Mouse (Mus musculus) E14TG2a.4 (cell line): ENCODE data around the gene Ezr.
A peak's percentile ranks its signal among the peaks of the same experiment; 100 is the strongest.
"Not testable (repeated sequence)": the region's sequence is repeated elsewhere in the genome, so short reads cannot be mapped to it uniquely, and the experiment has no call there.

Source experiments
- H3K27me3 ChIP-seq: 2 replicates; pipeline ENCODE4 v1.6.1; 2014; ENCODE audit warnings: low read length, control low read depth; ENCODE audit not compliant: insufficient read depth
- H3K36me3 ChIP-seq: 2 replicates; pipeline ENCODE4 v1.6.1; 2014; ENCODE audit warnings: low read length, control low read depth; ENCODE audit not compliant: insufficient read depth
- H3K4me1 ChIP-seq: replicated peaks from 2 replicates; pipeline ENCODE4 v1.6.1; 2014; ENCODE audit warnings: low read depth, low read length, control low read depth
- H3K4me3 ChIP-seq: replicated peaks from 2 replicates; pipeline ENCODE4 v1.5.1; 2014; ENCODE audit warnings: mild to moderate bottlenecking, low read length
- H3K9me3 ChIP-seq: 2 replicates; pipeline ENCODE4 v1.6.1; 2014; ENCODE audit warnings: low read length, control low read depth
- CTCF ChIP-seq: conservative IDR thresholded peaks from 2 replicates; pipeline ENCODE4 v1.5.1; 2014; ENCODE audit warnings: low read length

The Ezr gene

DNA sequence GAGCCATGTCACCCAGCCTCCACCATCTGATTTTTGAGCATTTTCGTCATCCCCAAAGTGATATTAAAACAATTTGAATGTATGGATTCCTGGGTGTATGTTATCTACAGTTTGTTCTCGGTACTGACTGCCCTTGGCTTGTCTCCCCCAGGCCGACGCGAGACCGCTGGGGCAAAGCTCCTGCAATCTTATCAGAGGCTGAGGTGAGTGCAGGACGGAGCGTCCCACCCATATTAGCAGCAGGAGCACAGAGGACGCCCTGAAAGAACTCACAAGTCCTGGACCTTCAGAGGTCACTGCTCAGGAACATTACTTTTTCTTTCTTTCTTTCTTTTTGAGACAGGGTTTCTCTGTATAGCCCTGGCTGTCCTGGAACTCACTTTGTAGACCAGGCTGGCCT, 83.1 kb downstream of the Ezr start:
- H3K9me3 ChIP-seq, H3K27me3 ChIP-seq, H3K36me3 ChIP-seq, H3K4me3 ChIP-seq, H3K4me1 ChIP-seq: not testable (repeated sequence)

DNA sequence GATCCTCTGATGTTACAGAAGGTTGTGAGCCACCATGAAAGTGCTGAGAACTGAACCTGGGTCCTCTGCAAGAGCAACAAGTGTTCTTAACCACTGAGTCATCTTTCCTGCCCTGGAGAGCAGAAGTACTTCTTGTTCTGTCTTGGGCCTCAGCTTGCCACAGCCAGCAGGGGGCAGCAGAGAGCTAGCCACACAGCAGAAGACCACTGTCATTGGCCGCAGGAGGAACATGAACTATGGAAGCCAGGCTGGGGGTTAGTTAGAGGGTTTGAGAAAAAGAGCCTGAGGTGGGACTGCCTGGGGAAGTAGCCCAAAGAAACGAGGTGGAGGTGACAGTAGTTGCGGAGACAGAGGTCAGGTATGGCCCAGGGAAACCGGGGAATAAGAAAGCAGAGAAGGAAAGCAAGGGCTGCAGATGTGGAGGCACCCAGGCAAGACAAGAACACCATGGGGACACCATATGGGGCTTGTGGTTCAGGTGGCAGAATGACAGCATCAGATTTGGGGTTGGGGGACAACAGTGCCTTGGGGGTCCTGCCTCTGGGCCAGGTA, 85.3 kb downstream of the Ezr start:
- H3K36me3 ChIP-seq, H3K9me3 ChIP-seq, H3K4me1 ChIP-seq, H3K27me3 ChIP-seq, H3K4me3 ChIP-seq: not testable (repeated sequence)
- 0 out of 2 replicates have a peak, but pooled peaks have one; percentile 7 for TF ChIP-seq CTCF

DNA sequence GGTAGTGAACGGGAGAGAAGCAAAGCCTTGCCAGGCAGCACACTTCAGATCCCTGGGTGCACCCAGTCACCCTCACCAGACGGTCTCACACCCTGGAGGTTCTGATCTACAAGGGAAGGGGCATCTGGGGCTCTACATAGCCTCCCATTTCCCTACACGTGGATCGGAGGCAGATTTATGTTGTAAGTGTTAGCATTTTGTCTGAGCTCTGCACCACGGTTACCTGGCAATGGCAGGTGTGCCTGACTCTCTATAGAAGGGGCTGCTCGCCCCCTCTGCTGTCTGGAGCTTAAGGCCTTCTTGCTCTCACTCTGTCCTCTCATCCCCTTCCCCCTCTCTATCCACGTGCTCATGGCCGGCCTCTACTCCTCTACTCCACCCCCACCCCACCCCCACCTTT, 86.1 kb downstream of the Ezr start:
- not testable (repeated sequence) for H3K4me3 ChIP-seq, H3K9me3 ChIP-seq, H3K27me3 ChIP-seq, H3K36me3 ChIP-seq, H3K4me1 ChIP-seq

DNA sequence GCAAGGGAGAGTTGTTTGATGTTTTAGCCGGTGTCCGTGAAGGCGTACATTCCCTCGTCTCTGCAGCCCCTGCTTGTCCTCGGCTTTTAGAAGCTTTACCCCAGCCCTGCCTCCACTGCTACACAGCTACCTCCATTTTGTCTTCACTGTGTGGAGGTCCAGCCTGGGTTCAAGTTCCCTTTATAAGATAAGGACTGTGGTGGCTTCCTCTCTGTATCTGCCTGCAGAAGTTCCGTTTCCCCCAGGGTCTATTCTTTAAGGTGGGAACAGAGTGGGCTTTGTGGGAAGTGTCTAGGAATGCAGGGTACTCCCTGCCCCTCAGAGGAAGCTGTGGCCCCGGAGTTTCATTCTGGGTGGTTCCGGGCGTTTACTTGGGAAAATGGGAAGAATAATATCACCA, 86.9 kb downstream of the Ezr start:
- not testable (repeated sequence) for H3K36me3 ChIP-seq, H3K9me3 ChIP-seq, H3K4me1 ChIP-seq, H3K4me3 ChIP-seq, H3K27me3 ChIP-seq

DNA sequence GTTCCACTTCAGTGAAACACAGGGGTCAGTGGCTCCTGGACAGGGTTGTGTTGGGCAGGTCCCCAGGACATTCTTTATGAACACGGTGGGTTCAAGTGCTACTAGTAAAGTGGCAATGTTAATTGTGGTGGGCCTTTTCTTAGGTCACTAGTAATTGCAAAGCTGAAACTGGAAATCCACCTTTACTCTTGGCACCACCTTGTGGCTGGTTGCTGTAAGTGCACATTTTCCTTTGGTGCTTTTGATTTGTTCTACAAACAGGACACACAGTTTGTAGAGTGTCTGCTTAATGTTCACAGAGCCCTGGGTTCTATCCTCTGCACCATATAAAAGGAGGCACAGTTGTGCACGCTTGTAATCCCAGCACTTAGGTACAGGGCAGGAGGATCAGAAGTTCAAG, 91.0 kb downstream of the Ezr start:
- not testable (repeated sequence) for H3K27me3 ChIP-seq, H3K4me1 ChIP-seq, H3K36me3 ChIP-seq, H3K9me3 ChIP-seq, H3K4me3 ChIP-seq
- peak; percentile 45 for TF ChIP-seq CTCF

DNA sequence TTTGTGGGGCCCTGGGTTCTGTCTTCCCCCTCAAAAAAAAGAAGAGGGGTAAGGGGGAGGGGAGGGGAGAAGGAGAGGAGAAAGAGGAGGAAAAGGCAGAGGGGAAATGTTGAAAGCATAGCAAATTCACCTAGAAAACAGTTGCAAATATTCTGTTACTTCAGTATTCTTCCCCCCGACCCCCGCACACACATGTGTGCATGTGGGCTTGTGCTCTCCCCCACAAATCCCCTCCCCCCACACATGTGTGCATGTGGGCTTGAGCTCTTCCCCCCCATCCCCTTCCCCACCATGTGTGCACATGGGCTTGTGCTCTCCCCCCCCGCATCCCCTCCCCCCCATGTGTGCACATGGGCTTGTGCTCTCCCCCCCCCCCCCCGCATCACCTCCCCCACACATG, 93.2 kb downstream of the Ezr start:
- H3K4me1 ChIP-seq, H3K36me3 ChIP-seq, H3K27me3 ChIP-seq, H3K9me3 ChIP-seq, H3K4me3 ChIP-seq: not testable (repeated sequence)
